Mouse (Mus musculus) brain, adult 10 weeks (tissue): ENCODE results near the gene Tdgf1. TPM values are rescaled to one million over a fixed set of nuclear protein-coding genes. Genes with fewer than 3 reads are reported as not detected.

Source experiments
- polyA plus RNA-seq: library from polyadenylated mRNA; stranded (reverse); fragments of 350-450 nt; fragmentation: Illumina TruSeq; extraction: RNeasy Lipid Tissue Mini Kit (QIAGEN cat#74804); gene quantifications from one replicate; pipeline ENCODE4 v1.2.3, GENCODE M21; 2015; ENCODE audit warnings: low read depth, low replicate concordance

Gene Tdgf1
- 0.98 TPM for polyA plus RNA-seq

GRCm38 (mm10) chr9:110945926-110946325 lies at the start of gene Tdgf1:
Gene Tdgf1, minus strand, starts transcription at chr9:110946158.

GRCm38 (mm10) chr9:110990204-110990603 lies 44.2 kb upstream of the Tdgf1 start, which contains the start of gene Rtp3:
Gene Rtp3, minus strand, starts transcription at chr9:110990583.

GRCm38 (mm10) chr9:110951397-110951796 lies 5.4 kb upstream of the Tdgf1 start, which contains the start of gene Lrrc2:
Gene Lrrc2, plus strand, starts transcription at chr9:110951545.

GRCm38 (mm10) chr9:110916786-110917185 lies 29.2 kb downstream of the Tdgf1 start, which contains the start of gene Fam240a:
Gene Fam240a, minus strand, starts transcription at chr9:110916861.

Other genes starting within 250 kb of the Tdgf1 start
- gene Myl3, start 204.3 kb downstream of the Tdgf1 start, polyA plus RNA-seq: not detected
- gene Pth1r, start 199.0 kb downstream of the Tdgf1 start, polyA plus RNA-seq: 6.1 TPM
- gene Prss42, start 148.0 kb downstream of the Tdgf1 start, polyA plus RNA-seq: not detected
- not detected for gene Prss44, start 132.2 kb downstream of the Tdgf1 start, polyA plus RNA-seq
- 0.37 TPM for gene Prss43, start 119.5 kb downstream of the Tdgf1 start, polyA plus RNA-seq
- 0.79 TPM for gene Prss45, start 111.6 kb downstream of the Tdgf1 start, polyA plus RNA-seq
- not detected for gene Prss46, start 101.7 kb downstream of the Tdgf1 start, polyA plus RNA-seq
- gene Prss50, start 88.2 kb downstream of the Tdgf1 start, polyA plus RNA-seq: 0.62 TPM
- gene Als2cl, start 66.3 kb downstream of the Tdgf1 start, polyA plus RNA-seq: 7.3 TPM
- 5.3 TPM for gene Tmie, start 66.0 kb downstream of the Tdgf1 start, polyA plus RNA-seq
- not detected for gene Fam240a, start 29.3 kb downstream of the Tdgf1 start, polyA plus RNA-seq
- gene Lrrc2, start 5.4 kb upstream of the Tdgf1 start, polyA plus RNA-seq: 2.5 TPM
- 0.24 TPM for gene Rtp3, start 44.4 kb upstream of the Tdgf1 start, polyA plus RNA-seq
- gene Ltf, start 73.1 kb upstream of the Tdgf1 start, polyA plus RNA-seq: 3.2 TPM
- 2.9 TPM for gene Ccrl2, start 111.4 kb upstream of the Tdgf1 start, polyA plus RNA-seq
- 34.5 TPM for gene Lrrfip2, start 171.4 kb upstream of the Tdgf1 start, polyA plus RNA-seq